Mouse (Mus musculus): ENCODE results near the gene Nupl2. TPM values are rescaled to one million over a fixed set of nuclear protein-coding genes. Genes with fewer than 3 reads are reported as not detected.
A peak's percentile ranks its signal among the peaks of the same experiment; 100 is the strongest.

Nupl2 gene
- total RNA-seq (2021) = 1 to 10 TPM; 6.0 to 6.4 TPM
- long read RNA-seq, experiment 1, transcript Nupl2-201 (7 exons, 2,914 nt) = major isoform, 19 of 22 reads
- long read RNA-seq, experiment 1, partial matches to known transcripts = 2 of 22 reads
- long read RNA-seq, experiment 1, other reads (novel, unspliced or antisense) = 1 of 22 reads
- long read RNA-seq, experiment 2, partial matches to known transcripts = 0 of 3 reads
- long read RNA-seq, experiment 2, other reads (novel, unspliced or antisense) = 1 of 3 reads

DNA sequence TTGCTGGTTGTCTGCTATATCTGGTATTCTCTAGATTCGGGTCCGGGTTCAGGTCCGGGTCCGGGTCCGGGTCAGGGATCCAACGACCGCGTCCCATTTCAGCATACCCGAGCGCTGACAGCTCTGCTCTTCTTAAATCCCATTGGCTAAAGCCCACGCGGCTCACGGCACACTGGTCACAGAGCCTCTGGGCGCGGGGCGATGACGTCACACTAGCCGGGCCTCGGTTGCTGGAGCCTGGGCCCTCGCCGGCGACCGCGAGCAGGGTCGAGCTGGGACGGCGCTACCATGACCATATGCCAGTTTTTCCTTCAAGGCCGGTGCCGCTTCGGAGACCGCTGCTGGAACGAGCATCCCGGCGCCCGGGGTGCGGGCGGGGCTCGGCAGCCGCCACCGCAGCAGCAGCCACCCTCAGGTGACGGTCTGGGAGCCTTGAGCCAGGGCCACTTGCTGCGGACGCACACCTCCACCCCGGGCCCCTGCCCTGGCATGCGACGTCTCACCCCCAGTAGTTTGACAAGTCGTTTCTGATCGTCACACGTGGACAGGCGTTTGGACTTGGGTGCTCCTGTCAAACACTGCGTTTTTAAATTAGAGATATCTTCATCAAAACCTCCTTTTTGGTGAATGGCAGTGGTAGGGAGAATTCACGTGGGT, at the start of gene Nupl2:
Gene Nupl2, plus strand, starts transcription at position 175 of the 657 bp plus-strand sequence.
- peak; percentile 97 to 98 for DNase-seq

DNA sequence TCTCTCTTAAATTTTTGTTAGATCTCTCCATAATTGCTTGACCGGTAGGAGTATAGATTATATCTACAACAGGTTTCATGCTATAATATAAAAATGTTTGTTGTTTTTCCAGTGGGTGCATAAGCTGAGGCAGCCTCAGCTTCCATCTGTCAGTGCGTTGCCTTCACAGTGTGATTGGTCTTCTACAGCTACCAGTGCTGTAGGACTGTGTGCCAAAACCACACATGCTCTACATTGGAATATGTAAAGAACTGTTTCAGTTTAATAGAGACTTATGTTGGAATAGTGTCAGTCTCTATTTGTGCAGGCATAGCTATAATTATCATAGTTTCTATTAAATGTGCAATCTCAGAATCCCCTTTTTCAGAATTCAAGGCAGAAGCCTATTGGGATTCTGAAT, 42.5 kb upstream of the Nupl2 start:
- no peak for DNase-seq

- no peak for DNase-seq
Measured at GRCm38 (mm10) chr5:24124175-24124574, 40.6 kb upstream of the Nupl2 start.

- DNase-seq = no peak
Measured at GRCm38 (mm10) chr5:24124579-24125276, 40.0 kb upstream of the Nupl2 start.

GRCm38 (mm10) chr5:24125910-24126636, 38.7 kb upstream of the Nupl2 start:
- no peak for DNase-seq

GRCm38 (mm10) chr5:24126967-24127366, 37.8 kb upstream of the Nupl2 start:
- DNase-seq = no peak

DNA sequence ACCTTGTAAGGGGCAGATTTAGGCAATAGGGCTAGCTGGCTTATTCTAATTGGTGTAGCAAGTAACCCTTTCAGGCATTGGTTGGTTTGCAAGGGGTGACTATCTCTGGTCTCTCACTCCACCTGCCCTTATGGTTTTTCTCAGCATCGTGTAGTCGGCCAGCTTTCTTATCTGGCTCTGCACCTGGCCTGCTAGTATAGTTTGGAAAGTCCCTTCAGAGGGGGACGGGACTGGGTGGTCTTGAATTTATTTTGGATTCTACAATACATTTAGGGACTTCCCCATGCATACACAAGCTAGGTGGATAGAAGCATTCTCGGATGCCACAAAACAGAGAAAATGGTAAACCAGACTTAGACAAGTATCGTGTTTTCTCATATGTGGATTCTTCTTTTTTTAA, 17.8 kb upstream of the Nupl2 start:
- no peak for DNase-seq

DNA sequence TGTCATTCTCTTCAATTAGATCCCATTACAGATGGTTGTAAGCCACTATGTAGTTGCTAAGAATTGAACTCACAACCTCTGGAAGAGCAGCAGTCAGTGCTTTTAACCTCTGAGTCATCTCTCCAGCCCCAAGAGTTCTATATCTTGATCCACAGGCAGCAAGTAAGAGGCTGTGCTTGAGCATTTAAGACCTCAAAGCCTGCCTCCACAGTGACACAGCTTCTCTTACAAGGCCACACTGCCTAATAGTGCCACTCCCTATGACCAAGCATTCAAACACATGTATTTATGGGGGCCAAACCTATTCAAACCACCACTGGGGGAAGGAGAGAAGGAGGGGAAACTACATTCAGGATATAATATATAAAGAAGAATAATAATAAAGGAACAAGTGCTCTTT, 12.6 kb upstream of the Nupl2 start:
- DNase-seq = no peak

DNA sequence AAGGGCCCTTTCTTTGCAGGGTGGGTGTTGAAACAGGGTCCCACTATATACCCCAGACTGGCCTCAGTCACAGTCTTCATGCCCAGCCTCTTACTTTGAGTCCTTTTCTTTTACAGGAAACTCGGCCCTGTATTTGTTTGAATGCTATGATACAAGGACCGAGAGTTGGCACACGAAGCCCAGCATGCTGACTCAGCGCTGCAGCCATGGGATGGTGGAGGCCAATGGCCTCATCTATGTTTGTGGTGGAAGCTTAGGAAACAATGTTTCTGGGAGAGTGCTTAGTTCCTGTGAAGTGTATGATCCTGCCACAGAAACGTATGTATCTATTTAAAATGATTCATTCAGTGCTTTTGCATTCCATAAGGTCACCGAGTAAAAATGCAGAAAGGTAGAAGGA, 8.0 kb upstream of the Nupl2 start:
- DNase-seq = peak in 1 of 2 experiments; percentile 51

GRCm38 (mm10) chr5:24167263-24167662, 2.5 kb downstream of the Nupl2 start:
- DNase-seq = no peak

GRCm38 (mm10) chr5:24169881-24170280, 5.1 kb downstream of the Nupl2 start:
- no peak for DNase-seq

DNA sequence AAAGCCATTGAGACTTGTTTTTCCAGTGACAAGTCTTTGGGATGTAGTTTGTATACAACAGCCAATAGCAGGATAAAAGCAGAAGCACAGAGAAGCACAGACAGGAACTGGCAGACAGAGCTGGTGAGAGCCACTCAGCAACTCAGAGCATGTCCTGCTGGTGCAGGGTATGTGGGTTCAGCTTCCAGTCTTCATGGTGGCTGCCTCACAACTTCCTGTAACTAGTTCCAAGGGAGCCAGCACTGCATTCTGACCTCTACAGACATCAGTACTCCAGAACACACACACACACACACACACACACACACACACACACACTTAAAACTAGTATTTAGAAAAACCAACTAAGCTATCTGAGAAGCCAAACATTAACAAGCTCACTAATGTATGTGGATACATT, 7.3 kb downstream of the Nupl2 start:
- DNase-seq = no peak

DNA sequence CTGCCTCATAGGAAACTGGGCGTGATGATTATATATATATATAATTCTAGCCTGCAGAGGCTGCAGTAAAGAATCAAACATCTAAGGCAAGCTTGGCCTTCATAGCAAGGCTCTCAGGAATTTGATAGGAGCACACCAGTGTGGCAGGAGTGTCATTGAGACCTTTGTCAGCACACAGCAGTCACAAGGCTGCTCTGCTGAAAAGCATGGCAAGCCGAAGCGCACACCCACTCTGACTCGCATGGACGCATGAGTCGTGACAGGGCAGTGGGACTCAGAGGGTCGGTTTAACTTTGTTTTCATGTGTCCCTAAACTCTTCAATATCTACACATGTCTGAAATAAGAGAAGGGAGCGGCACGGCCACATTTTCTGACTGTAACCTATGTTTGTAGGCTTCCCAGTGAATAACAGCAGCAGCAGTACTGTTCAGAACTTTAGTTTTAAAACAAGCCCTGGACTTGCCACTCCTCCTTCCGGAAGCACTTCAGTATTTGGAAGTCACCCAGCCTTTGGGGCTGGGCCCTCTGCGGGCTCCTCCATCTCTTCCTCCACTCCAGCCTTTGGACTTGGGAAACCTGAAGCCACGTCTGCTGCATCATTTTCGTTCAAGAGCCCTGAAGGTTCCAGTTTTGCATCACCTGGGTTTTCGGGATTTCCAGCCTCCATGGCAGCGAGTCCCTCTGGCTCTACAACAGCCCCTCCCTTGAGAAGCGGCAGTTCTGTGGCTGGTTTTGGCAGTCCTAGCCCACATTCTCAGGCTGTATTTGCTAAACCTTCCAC, 16.9 kb downstream of the Nupl2 start:
- DNase-seq = no peak

DNA sequence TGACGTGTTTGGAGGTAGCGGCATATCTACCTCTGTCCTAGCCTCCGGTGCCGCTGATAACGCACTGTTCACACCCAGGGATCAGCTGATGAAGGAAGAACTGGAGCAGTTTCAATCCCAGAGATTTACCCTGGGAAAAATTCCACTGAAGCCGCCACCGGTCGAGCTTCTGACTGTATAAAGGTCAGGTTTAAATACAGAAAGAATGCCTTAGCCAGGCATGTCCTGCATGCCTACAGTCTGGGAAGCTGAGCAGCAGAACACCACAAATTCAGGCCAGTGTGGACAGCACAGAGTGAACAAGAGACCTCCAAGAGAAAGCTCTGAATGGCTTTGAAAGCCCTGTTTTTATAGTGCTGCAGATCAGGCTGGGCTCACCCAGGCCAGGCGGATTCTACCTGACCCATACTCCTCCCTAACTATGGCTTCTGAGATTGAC, 17.6 kb downstream of the Nupl2 start:
- DNase-seq = no peak

GRCm38 (mm10) chr5:24183096-24183495, 18.3 kb downstream of the Nupl2 start:
- no peak for DNase-seq

DNA sequence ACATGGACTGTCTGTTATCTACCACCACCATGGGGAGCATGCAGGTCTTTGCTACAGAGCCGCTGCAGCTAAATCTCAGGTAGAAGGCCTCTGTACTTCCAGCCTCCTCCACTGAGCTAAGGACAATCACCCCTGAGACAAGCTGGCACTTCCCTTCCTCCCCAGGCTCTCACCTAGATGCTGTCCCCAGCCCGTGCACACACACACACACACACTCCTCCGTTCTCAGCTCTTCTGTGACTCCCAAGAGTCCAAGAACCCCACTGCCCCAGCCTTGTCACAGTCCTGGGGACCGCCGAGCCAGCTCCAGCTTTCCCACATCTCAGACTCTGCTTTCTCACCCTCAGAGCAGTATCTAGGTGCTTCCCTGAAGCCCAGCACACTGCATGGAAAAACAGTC, 19.2 kb downstream of the Nupl2 start:
- DNase-seq = no peak

GRCm38 (mm10) chr5:24188476-24188875, 23.7 kb downstream of the Nupl2 start:
- DNase-seq = no peak

- no peak for DNase-seq
Measured at GRCm38 (mm10) chr5:24191821-24192220, 27.1 kb downstream of the Nupl2 start.

GRCm38 (mm10) chr5:24201006-24201405, 36.2 kb downstream of the Nupl2 start:
- DNase-seq = no peak

- DNase-seq = no peak
Measured at GRCm38 (mm10) chr5:24202492-24202891, 37.7 kb downstream of the Nupl2 start.

DNA sequence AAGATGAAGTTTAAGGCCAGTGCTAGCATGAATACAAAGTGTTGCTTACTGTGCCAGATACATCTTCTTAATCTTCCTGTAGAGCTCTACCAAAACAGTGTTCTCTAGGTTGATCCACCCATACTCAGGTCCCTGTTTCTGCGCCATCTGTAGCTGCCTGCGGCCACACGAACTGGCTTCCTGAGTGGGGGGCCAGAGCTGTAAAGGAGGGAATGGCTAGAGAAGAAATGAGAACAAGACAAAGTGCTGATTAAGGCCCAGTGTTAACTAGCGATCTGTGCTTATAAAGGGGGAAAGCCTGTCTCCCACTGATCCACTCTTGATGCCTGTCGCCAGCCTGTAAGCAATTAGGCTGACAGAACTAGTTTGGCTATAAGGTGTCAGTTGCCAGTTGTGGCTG, 38.5 kb downstream of the Nupl2 start:
- no peak for DNase-seq

GRCm38 (mm10) chr5:24207965-24208364, 43.2 kb downstream of the Nupl2 start:
- no peak for DNase-seq
